Mouse (Mus musculus) spleen, adult 2 months (tissue): Measurements from ENCODE around the gene Mrvi1. TPM values are rescaled to one million over a fixed set of nuclear protein-coding genes. Genes with fewer than 3 reads are reported as not detected.
A peak's percentile ranks its signal among the peaks of the same experiment; 100 is the strongest.

Experiments used
- DNase-seq, 2 experiments: peaks; one replicate each; pipeline versions ENCODE4 v3.0.0 to v3.0.0-alpha.2; 2012 to 2021; ENCODE audit warnings: low spot score in 2 of 2, low read depth in 1 of 2
- H3K27ac ChIP-seq: fragments of 200-500 bp; 2 replicates; pipeline ENCODE4 v1.5.1; 2012; ENCODE audit warnings: low read length, inconsistent platforms; ENCODE audit not compliant: insufficient read depth
- H3K27me3 ChIP-seq: fragments of 200-500 bp; 2 replicates; pipeline ENCODE4 v1.6.1; 2012; ENCODE audit warnings: mild to moderate bottlenecking, moderate library complexity, low read length, inconsistent platforms; ENCODE audit not compliant: control insufficient read depth, insufficient read depth
- H3K36me3 ChIP-seq: fragments of 200-500 bp; 2 replicates; pipeline ENCODE4 v1.6.1; 2012; ENCODE audit warnings: mild to moderate bottlenecking, low read length, inconsistent platforms; ENCODE audit not compliant: control insufficient read depth, insufficient read depth
- H3K4me1 ChIP-seq: fragments of 200-500 bp; 2 replicates; pipeline ENCODE4 v1.6.1; 2011; ENCODE audit warnings: inconsistent platforms; ENCODE audit not compliant: control insufficient read depth, insufficient read depth, insufficient read length
- H3K4me3 ChIP-seq: fragments of 200-500 bp; 2 replicates; pipeline ENCODE4 v1.5.1; 2011; ENCODE audit warnings: mild to moderate bottlenecking, inconsistent platforms; ENCODE audit not compliant: insufficient read depth, insufficient read length; ENCODE audit errors: extremely low read depth
- CTCF ChIP-seq: fragments of 200-500 bp; IDR thresholded peaks from 2 replicates; pipeline ENCODE4 v1.5.1; 2011; ENCODE audit warnings: mild to moderate bottlenecking, inconsistent platforms; ENCODE audit not compliant: insufficient read depth, insufficient read length, insufficient replicate concordance; ENCODE audit errors: extremely low read depth
- POLR2A ChIP-seq: fragments of 200-500 bp; IDR thresholded peaks from 2 replicates; pipeline ENCODE4 v1.6.1; 2011; ENCODE audit warnings: low read depth, low read length, inconsistent platforms
- WGBS: fragments of 180-500 bp; shearing (Covaris S2); methylation state at CpG from one replicate; pipeline ENCODE4 v1.1.7; 2018; 5-methylcytosine and 5-hydroxymethylcytosine counted together
- polyA plus RNA-seq: library from polyadenylated mRNA; depleted of rRNA; stranded (reverse); fragments of >200 nt; gene quantifications from 2 replicates; pipeline ENCODE4 v1.2.3, GENCODE M21; 2012

Gene Mrvi1
- polyA plus RNA-seq, 1 experiment = 10.9 TPM

GRCm38 (mm10) chr7:110990356-110991220 lies 8.3 kb upstream of the Mrvi1 start:
- no peak for DNase-seq

GRCm38 (mm10) chr7:110989286-110989879 lies 7.1 kb upstream of the Mrvi1 start:
- Histone ChIP-seq H3K27ac (no peak overlapping the region), H3K27me3 (no peaks in the 10 kb centered on the region), H3K4me3 (no peak overlapping the region), H3K36me3 (no peaks in the 10 kb centered on the region), H3K4me1 (no peaks in the 10 kb centered on the region)
- no peak for DNase-seq
- no peak for TF ChIP-seq POLR2A
- TF ChIP-seq CTCF = no peak
- 52% methylated on average over 5 of the region's 5 CpGs for WGBS

More at GRCm38 (mm10) chr7:110990356-110991220, 8.3 kb upstream of the Mrvi1 start:
- no peak overlapping the region for H3K4me3 ChIP-seq
- TF ChIP-seq CTCF = no peak
- TF ChIP-seq POLR2A = no peak
- no peak overlapping the region for H3K27ac ChIP-seq
- H3K4me1 ChIP-seq = no peaks in the 10 kb centered on the region
- 38% methylated on average over 5 of the region's 5 CpGs for WGBS
- no peaks in the 10 kb centered on the region for H3K27me3 ChIP-seq
- H3K36me3 ChIP-seq = no peaks in the 10 kb centered on the region

GRCm38 (mm10) chr7:110988081-110988480 lies 5.8 kb upstream of the Mrvi1 start:
- DNase-seq = no peak
- WGBS = 93% methylated on average over 3 of the region's 3 CpGs
- TF ChIP-seq POLR2A (no peak), CTCF (no peak)
- Histone ChIP-seq H3K4me3 (no peak overlapping the region), H3K27ac (no peak overlapping the region), H3K27me3 (no peaks in the 10 kb centered on the region), H3K4me1 (no peaks in the 10 kb centered on the region), H3K36me3 (no peaks in the 10 kb centered on the region)

GRCm38 (mm10) chr7:110985581-110986265 lies 3.5 kb upstream of the Mrvi1 start:
- H3K4me1 ChIP-seq = peaks cover 2% of the 10 kb centered on the region; the same call in 1 of the 2 replicates
- no peaks in the 10 kb centered on the region for H3K36me3 ChIP-seq
- no peak for DNase-seq
- no peaks in the 10 kb centered on the region for H3K27me3 ChIP-seq
- WGBS = 87% methylated on average over 7 of the region's 7 CpGs
- TF ChIP-seq POLR2A (no peak), CTCF (no peak)
- no peak overlapping the region for H3K27ac ChIP-seq
- H3K4me3 ChIP-seq = no peak overlapping the region

GRCm38 (mm10) chr7:110983621-110984020 lies 1.4 kb upstream of the Mrvi1 start:
- Histone ChIP-seq H3K4me1 (peaks cover 2% of the 10 kb centered on the region; the same call in 1 of the 2 replicates), H3K36me3 (no peaks in the 10 kb centered on the region), H3K27me3 (no peaks in the 10 kb centered on the region), H3K27ac (no peak overlapping the region), H3K4me3 (no peak overlapping the region)
- WGBS = 85% methylated on average over 5 of the region's 5 CpGs
- no peak for TF ChIP-seq POLR2A
- TF ChIP-seq CTCF = no peak
- no peak for DNase-seq

GRCm38 (mm10) chr7:110982764-110983163 lies 503 bp upstream of the Mrvi1 start:
- Histone ChIP-seq H3K4me3 (no peak overlapping the region), H3K36me3 (no peaks in the 10 kb centered on the region), H3K4me1 (peaks cover 2% of the 10 kb centered on the region; the same call in 1 of the 2 replicates), H3K27ac (no peak overlapping the region), H3K27me3 (no peaks in the 10 kb centered on the region)
- WGBS = 53% methylated on average over 4 of the region's 4 CpGs
- DNase-seq = peak in 1 of 2 experiments; percentile 22
- TF ChIP-seq POLR2A = no peak
- no peak for TF ChIP-seq CTCF
